Mouse (Mus musculus) kidney, adult 2 months (tissue): ENCODE data around the gene Pkig. TPM values are rescaled to one million over a fixed set of nuclear protein-coding genes. Genes with fewer than 3 reads are reported as not detected.
A peak's percentile ranks its signal among the peaks of the same experiment; 100 is the strongest.

Source experiments
- DNase-seq: peaks from one replicate; pipeline ENCODE4 v3.0.0; 2021
- H3K27ac ChIP-seq: fragments of 200-500 bp; 2 replicates; pipeline ENCODE4 v1.5.1; 2012; ENCODE audit warnings: low read depth, low read length, control low read depth, inconsistent platforms; ENCODE audit not compliant: insufficient read depth
- H3K27me3 ChIP-seq: fragments of 200-500 bp; replicated peaks from 2 replicates; pipeline ENCODE4 v1.6.1; 2012; ENCODE audit warnings: mild to moderate bottlenecking, moderate library complexity, low read length, inconsistent platforms; ENCODE audit not compliant: control insufficient read depth, insufficient read depth
- H3K36me3 ChIP-seq: fragments of 200-500 bp; 2 replicates; pipeline ENCODE4 v1.6.1; 2012; ENCODE audit warnings: mild to moderate bottlenecking, moderate library complexity, low read length, inconsistent platforms; ENCODE audit not compliant: control insufficient read depth, insufficient read depth
- H3K4me1 ChIP-seq: fragments of 200-500 bp; 2 replicates; pipeline ENCODE4 v1.6.1; 2011; ENCODE audit warnings: low read length; ENCODE audit not compliant: control insufficient read depth, insufficient read depth
- H3K4me3 ChIP-seq: fragments of 200-500 bp; 2 replicates; pipeline ENCODE4 v1.5.1; 2011; ENCODE audit warnings: mild to moderate bottlenecking, low read depth, low read length, control low read depth; ENCODE audit not compliant: insufficient read depth
- CTCF ChIP-seq: fragments of 200-500 bp; conservative IDR thresholded peaks from 2 replicates; pipeline ENCODE4 v1.5.1; 2011; ENCODE audit warnings: low read depth, mild to moderate bottlenecking, control low read depth, low read length, moderate library complexity, mixed read lengths; ENCODE audit not compliant: insufficient read depth, insufficient read length
- POLR2A ChIP-seq: fragments of 200-500 bp; IDR thresholded peaks from one replicate; pipeline ENCODE4 v1.6.1; 2011; ENCODE audit warnings: low read depth, low read length, control low read depth
- WGBS: fragments of 180-500 bp; shearing (Covaris S2); methylation state at CpG from one replicate; pipeline ENCODE4 v1.1.7; 2018; 5-methylcytosine and 5-hydroxymethylcytosine counted together
- polyA plus RNA-seq: library from polyadenylated mRNA; depleted of rRNA; stranded (reverse); fragments of >200 nt; gene quantifications from 2 replicates; pipeline ENCODE4 v1.2.3, GENCODE M21; 2012; rRNA removed

Pkig gene
- 100 and 107 TPM in 2 replicates for polyA plus RNA-seq

DNA sequence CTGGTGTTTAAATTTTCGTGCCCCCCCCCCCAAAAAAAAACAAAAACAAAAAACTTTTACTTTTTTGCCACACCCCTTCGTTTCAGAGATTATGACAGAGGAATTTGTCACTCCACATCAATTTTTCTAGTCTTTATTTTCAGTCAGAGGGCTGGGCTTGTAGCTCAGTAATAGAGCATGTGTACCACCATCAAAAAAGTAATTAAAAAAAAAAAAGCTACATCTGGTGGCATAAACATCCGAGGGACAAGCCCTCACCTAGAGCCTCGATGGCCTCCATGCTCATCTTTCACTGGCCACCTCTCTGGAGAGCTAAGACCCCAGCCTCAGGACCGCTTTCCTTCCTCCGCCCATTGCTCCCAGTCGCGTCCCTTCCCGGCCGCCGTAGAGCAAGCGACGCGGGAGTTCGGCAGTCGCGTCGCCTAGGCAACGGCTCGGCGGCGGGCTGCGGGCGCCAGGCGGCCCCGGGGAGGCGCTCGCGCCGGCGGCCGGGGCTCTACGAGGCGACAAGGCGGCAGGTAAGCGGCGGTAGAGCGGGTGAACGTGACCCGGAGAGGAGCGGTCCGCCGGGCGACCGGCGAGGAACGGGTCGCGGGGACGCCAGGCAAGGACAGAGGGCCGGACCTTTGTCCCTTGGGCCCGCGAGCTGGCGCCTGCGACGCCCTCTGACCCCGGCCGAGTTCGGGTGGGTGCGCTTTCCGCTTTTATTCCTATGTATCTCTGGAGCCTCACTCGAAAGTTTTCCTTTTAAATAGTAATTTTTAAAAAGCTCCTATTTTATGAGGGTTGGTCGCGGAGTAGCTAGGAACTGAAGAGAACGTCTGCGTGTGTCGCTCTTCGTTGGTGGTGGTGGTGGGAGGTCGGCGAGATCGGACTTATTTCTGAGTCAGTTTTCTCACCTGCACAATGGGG lies at the start of gene Pkig:
Pkig (plus strand) TSS at position 412 of the 912 bp plus-strand sequence.
- H3K27ac ChIP-seq: peak within 1 kb of the TSS; percentile 94
- H3K27me3 ChIP-seq: no peaks in the 10 kb centered on the region
- H3K4me1 ChIP-seq: peaks cover 30% of the 10 kb centered on the region
- under 1% methylated on average over 71 of the region's 71 CpGs for WGBS
- TF ChIP-seq POLR2A (no peak), CTCF (0 out of 2 replicates have a peak, but pooled peaks have one; percentile 1)
- H3K36me3 ChIP-seq: no peaks in the 10 kb centered on the region
- peak within 1 kb of the TSS; percentile 88 for H3K4me3 ChIP-seq
- DNase-seq: peak; percentile 90

DNA sequence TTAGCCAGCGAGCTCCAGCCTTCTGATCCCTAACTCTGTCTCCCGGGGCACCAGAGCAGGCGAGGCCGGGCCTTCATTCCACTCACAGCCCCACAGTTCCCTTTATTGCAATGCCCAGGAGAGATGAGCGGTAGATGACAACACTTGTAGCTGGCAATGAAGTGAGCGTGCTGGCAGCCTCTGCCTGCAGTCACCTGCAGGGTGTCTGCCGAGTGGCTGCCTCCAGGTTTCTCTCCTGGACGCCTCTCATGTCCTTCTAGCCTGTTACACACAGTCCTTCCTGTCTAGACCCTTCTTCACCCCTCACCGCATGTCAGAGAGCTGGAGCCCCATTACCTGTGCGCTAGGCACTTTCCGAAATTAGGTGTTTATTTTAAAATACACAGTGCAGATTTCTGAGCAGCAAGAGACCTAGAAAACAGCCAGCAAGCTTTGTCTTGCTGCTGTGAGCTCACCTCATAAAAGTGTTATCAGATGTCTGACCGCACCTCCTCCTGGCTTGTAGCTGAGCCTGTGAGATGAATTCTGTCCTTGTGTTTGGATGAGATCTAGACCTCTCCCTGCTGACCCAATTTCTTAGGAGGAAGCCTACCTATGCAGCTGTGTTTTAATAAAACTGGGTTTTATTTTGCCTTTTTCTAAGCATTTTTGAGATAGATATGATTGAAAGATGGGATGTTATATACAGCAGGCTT lies 48.8 kb upstream of the Pkig start:
- WGBS: 89% methylated on average over 12 of the region's 12 CpGs
- no peak for DNase-seq
- peaks cover 1% of the 10 kb centered on the region; the same call in 1 of the 2 replicates for H3K36me3 ChIP-seq

DNA sequence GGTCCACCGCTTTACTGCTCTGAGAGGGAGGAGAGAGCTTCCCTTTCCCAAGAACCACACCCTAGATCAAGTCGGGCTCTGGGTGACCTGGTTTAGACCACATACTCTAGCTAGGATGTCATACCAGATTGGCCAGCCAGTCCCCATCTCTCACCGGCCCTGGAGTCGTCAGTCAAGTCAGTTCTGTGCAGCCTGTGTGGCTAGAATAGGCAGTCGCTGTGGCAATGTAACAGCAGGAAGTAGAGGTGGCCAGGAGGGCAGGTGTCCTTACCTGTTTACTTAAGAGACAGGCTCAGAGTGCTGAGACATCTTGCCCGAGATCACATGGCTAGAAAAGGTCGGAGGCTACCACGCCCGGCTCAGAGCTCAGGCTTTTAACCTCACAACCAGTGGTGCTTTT lies 47.0 kb upstream of the Pkig start:
- TF ChIP-seq CTCF (no peak), POLR2A (no peak)
- peaks cover 1% of the 10 kb centered on the region; the same call in 1 of the 2 replicates for H3K36me3 ChIP-seq
- WGBS: 77% methylated on average over 9 of the region's 9 CpGs
- no peak for DNase-seq
- H3K4me1 ChIP-seq: no peaks in the 10 kb centered on the region
- no peak overlapping the region for H3K27ac ChIP-seq
- no peaks in the 10 kb centered on the region for H3K27me3 ChIP-seq
- H3K4me3 ChIP-seq: no peak overlapping the region

More for the DNA sequence above, 48.8 kb upstream of the Pkig start:
- Histone ChIP-seq H3K27ac (no peak overlapping the region), H3K4me3 (no peak overlapping the region), H3K27me3 (no peaks in the 10 kb centered on the region), H3K4me1 (no peaks in the 10 kb centered on the region)
- TF ChIP-seq POLR2A (no peak), CTCF (no peak)

DNA sequence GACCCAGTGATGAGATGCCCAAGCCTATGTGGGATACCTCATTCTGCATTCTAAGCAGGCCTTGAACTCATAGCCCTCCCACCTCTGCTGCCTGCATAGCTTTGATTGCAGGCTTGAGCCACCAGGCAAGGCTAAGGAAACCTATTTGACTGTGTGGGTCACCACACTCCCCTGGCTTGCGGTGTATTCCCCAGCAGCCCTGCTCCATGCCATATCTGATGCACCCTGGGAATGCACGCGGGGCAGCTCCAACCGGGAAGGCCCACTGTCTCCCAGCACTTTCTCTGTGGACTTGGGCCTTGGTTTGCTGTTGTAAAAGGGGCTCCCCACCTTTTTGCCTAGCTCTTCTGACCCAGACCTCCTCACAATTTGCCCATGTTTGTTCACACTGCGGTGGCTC lies 45.0 kb upstream of the Pkig start:
- H3K4me1 ChIP-seq: no peaks in the 10 kb centered on the region
- no peaks in the 10 kb centered on the region for H3K27me3 ChIP-seq
- no peak for DNase-seq
- WGBS: 95% methylated on average over 5 of the region's 5 CpGs
- no peaks in the 10 kb centered on the region; the same call in 1 of the 2 replicates for H3K36me3 ChIP-seq
- no peak overlapping the region for H3K27ac ChIP-seq
- TF ChIP-seq POLR2A: no peak
- TF ChIP-seq CTCF: no peak
- no peak overlapping the region for H3K4me3 ChIP-seq

- Histone ChIP-seq H3K27ac (no peak overlapping the region), H3K27me3 (no peaks in the 10 kb centered on the region), H3K4me3 (no peak overlapping the region), H3K36me3 (peaks cover 3% of the 10 kb centered on the region; the same call in 1 of the 2 replicates), H3K4me1 (no peaks in the 10 kb centered on the region)
- DNase-seq: no peak
- no peak for TF ChIP-seq CTCF
- TF ChIP-seq POLR2A: no peak
- WGBS: 98% methylated on average over 4 of the region's 4 CpGs
These were observed 44.2 kb upstream of the Pkig start for GRCm38 (mm10) chr2:163613990-163614389.

GRCm38 (mm10) chr2:163615401-163615800 lies 42.8 kb upstream of the Pkig start:
- 87% methylated on average over 9 of the region's 9 CpGs for WGBS
- H3K27ac ChIP-seq: no peak overlapping the region
- H3K27me3 ChIP-seq: no peaks in the 10 kb centered on the region
- no peak for DNase-seq
- TF ChIP-seq POLR2A (no peak), CTCF (no peak)
- no peaks in the 10 kb centered on the region for H3K4me1 ChIP-seq
- no peak overlapping the region for H3K4me3 ChIP-seq
- H3K36me3 ChIP-seq: peaks cover 10% of the 10 kb centered on the region
